Mouse (Mus musculus): ENCODE measurements at regions not wholly inside any gene's neighbourhood (a gene's known extent, or its start where the extent isn't known, plus 50 kb on each side); places are given as distances from the start of the nearest gene placed in this dataset.

GRCm38 (mm10) chr6:148572201-148572600, 128.0 kb upstream of the Tmtc1 start:
- TF ChIP-seq GATA1 (IDR thresholded peaks at IDR 0.05; ENCODE audit: low read length) (no peak), TAL1 (IDR thresholded peaks at IDR 0.05; ENCODE audit: low read length) (no peak)

Data from erythroblast, embryonic 14.5 days (primary cell).